Mouse (Mus musculus) NIH3T3 (cell line): Measurements from ENCODE around the gene Naa40.
A peak's percentile ranks its signal among the peaks of the same experiment; 100 is the strongest.

ENCODE experiments used
- DNase-seq: peaks from one replicate; pipeline ENCODE4 v3.0.0-alpha.2; 2012; ENCODE audit warnings: low read depth

Gene Naa40

DNA sequence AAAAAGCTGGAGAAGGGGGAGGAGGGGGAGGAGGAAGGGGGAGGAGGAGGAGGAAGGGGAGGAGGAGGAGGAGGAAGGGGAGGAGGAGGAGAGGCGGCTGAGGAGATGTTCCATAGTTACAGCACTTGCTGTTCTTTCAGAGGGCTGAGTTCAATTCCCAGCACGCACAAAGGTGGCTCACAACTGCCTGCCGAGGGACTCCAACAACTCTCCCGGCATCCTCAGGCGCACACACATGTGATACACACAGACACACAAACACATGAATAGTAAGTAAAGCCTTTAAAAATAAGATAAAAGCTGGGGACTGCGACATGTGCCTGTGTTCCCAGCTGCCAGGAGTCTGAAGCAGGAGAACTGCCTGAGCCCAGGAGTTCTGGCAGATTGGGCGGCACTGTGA lies 59.5 kb downstream of the Naa40 start:
- DNase-seq: no peak

DNA sequence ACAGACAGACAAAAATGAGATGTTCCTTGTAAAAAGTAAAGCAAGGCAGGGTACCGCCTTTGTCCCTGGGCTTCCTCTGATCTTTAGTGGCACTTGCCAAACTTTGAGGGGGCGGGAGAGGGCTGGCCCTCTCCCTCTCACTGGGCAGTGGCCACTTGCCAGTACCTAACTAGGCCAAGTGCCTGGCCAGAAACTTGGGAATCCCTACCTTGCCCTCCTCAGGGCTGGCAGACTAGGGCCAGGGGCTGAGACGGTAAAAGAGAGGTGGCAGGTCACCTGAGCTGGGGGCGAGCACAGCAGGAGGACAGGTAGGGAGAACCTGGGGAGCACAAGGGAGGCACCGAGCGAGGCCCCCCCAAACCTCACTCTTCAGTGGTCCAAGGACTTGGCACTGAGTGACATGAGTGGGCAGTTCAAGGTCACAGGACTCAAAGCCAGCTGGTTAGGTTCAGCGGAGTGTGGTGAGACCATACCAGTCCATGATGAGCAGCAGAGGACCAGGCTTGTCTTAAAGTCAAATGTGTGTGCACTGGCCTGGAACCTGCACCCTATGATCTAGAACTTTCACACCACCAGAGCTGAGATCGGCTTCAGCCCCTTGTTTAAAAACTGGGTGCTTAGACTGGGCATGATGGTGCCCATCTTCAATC lies 60.1 kb downstream of the Naa40 start:
- no peak for DNase-seq

DNA sequence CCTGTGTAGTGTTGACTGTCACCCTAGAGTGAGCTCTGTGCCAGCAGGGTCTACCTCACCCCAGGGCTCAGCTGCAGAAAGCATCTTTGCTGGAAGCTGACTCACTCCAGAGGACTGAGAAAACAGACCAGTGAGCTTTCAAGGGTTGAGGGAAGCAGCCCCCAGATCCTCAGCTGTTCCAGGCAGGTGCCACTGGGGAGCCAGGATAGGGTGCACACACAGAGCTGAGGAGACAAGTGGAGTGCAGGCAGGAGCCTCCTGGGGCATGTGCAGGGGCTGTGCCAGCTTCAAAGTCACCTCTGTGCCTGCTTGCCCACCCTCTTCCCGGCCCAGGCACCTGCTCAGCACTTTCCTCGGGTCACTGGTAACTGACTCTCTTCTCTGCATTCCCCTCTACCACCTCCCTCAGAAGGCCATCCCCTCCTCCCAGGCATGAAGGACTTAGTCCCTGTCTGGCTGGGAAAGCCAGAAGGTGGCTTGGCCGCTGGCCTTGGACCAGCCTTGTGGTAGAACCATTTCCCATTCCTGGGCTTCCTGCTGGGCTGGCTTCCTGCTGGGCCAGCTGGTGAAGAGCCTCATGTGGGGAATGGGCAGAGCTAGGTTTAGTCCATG lies 62.0 kb downstream of the Naa40 start:
- DNase-seq: peak; percentile 23

DNA sequence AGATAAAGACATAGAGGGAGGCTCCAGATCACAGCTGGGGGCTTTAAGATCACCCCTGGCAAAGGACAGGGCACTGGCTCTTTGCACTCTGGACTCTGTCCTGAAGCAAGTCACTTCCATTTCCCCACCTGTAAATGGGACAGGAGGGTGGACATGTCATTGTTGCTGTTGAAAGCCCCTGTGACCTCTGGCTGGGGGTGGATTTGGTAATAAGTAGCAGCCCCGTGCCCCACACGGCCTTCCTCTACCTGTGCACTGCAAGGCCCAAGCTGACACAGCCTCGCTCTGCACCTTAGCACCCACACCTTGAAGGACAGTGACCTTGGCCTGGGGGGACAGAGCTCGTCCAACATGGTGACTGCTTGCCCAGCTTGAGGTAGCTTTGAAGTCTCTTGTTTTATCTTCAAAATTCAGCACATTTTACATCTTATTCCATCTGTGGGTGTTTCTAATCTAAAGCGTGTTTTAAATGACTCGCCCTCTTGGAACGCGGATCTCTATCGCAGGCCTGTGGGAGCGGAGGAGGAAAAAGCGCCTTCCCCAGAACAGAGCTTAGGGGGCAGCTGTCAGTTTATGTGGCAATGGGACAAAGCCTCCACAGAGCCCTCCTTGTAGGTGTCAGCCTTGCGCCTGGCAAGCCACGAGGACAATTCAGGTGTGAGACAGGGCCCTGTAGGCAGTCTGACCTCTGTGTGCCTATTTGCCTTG lies 63.0 kb downstream of the Naa40 start:
- peak; percentile 62 for DNase-seq

DNA sequence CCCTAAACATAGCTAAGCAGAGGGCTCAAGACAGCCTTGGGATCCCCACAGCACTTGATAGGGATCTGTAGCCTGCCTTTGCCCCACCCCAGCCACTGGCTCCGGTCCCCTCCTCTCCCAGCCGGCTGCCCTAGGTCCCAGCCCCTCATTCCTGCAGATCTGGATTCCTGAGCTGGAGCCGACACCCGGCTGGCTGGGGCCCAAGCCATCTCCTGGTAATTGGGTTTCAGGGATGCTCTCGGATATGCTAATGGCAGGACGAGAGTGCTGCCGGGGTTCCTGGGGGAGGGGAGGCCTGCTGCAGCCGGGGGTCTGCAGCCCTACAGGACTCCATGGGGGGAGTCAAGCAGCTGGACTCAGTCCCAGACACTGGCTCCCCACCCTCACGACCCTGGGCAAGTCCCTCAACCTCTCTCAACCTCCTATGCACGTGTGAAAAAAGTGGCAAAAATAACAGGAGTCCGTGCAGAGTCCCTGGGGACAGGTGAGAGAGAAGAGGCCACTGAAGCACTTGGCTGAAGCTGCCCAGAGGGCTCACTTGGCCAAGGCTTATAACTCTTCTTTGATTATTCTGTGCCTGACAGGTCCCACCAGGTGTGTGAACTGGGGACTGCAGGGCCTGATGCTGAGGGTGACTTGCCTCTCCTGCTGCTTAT lies 64.8 kb downstream of the Naa40 start:
- DNase-seq: no peak
